25 mouse cellular contexts compared by ENCODE assay signal in the genomic region with DNA sequence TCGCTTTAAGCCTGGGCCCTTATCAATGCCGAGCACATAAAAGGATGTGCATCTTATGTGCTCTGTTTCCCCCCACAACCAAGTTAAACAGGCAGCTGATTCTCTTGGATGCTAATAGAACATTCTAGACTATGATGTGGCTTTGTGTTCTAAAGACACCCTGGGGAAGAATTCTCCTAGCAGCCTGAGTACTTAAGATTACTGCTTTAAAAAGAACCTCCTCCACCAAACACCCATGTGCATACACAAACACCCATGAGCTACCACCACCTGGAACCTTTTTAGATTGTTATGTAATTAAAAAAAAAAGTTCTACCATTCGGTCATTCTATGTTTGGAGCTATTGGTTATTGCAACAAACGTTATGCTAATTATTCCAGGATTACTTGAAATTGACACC. TPM values are rescaled to one million over a fixed set of nuclear protein-coding genes. Genes with fewer than 3 reads are reported as not detected.
DNase-seq lines count a peak whose midpoint lies in the region; ATAC-seq and TF ChIP-seq lines count a peak whose summit lies in the region.
"Had no signal": no experiment of that assay in that cellular context is flagged by ENCODE, and none has a peak within 500 bp of the region (broad histone marks: within the 10 kb centered on the region; RNA-seq: fewer than 3 reads in every experiment).

No protein-coding gene starts in this region.

- H3K36me3 ChIP-seq in intestine, embryonic 15.5 days: peaks cover 10% of the 10 kb centered on the region; the same call in 1 of the 2 replicates

- H3K27ac ChIP-seq in left cerebral cortex, adult 2 months: peak overlapping the region; percentile 72
- no peak overlapping the region for H3K27ac ChIP-seq in intestine, embryonic 15.5 days
- H3K27ac ChIP-seq: embryonic facial prominence, embryonic 12.5 days; embryonic facial prominence, embryonic 15.5 days; heart, adult 2 months; heart, embryonic 10.5 days; heart, embryonic 13.5 days; hindbrain, embryonic 12.5 days; hindbrain, embryonic 15.5 days had no signal

- WGBS in intestine, embryonic 15.5 days: 81% methylated on average over 4 of the region's 4 CpGs

- no peak overlapping the region for H3K4me3 ChIP-seq in left cerebral cortex, adult 2 months
- H3K4me3 ChIP-seq in intestine, embryonic 15.5 days (replicated peaks): no peak overlapping the region
- H3K4me3 ChIP-seq: embryonic facial prominence, embryonic 12.5 days; embryonic facial prominence, embryonic 15.5 days; heart, adult 2 months; heart, embryonic 10.5 days; heart, embryonic 13.5 days; hindbrain, embryonic 12.5 days; hindbrain, embryonic 15.5 days had no signal

- H3K27me3 ChIP-seq in intestine, embryonic 15.5 days (replicated peaks): no peaks in the 10 kb centered on the region
- H3K27me3 ChIP-seq: embryonic facial prominence, embryonic 12.5 days; embryonic facial prominence, embryonic 15.5 days; heart, embryonic 13.5 days; hindbrain, embryonic 12.5 days; hindbrain, embryonic 15.5 days had no signal

- TF ChIP-seq CTCF in left cerebral cortex, adult 2 months (IDR thresholded peaks at IDR 0.05): no peak

- DNase-seq in frontal cortex, postnatal 14 days (ENCODE audit: low spot score in 2 of 2): no peak
- DNase-seq in left cerebral cortex, adult 2 months (ENCODE audit: extremely low spot score in 1 of 2, low spot score in 2 of 2): no peak
- DNase-seq in left cerebral cortex, adult 18-20 months (ENCODE audit: low spot score in 2 of 2): no peak
- DNase-seq in brain, adult 2 months (ENCODE audit: low read depth, low spot score): peak; percentile 68
- no peak for DNase-seq in heart, postnatal 36 days
- DNase-seq: adrenal gland, adult 8-10 months; adrenal gland, postnatal 25 days; cerebellum, adult 18-20 months; cerebellum, adult 9-10 months; cerebellum, postnatal 14 days; forebrain, postnatal 0 days; gastrocnemius, postnatal 25 days; heart, adult 2 months; heart, postnatal 14 days had no signal

- H3K4me2 ChIP-seq in intestine, embryonic 15.5 days (replicated peaks): no peak overlapping the region
- H3K4me2 ChIP-seq: embryonic facial prominence, embryonic 12.5 days; embryonic facial prominence, embryonic 15.5 days; heart, embryonic 13.5 days; hindbrain, embryonic 12.5 days; hindbrain, embryonic 15.5 days had no signal

- H3K9me3 ChIP-seq in intestine, embryonic 15.5 days: no peaks in the 10 kb centered on the region
- H3K9me3 ChIP-seq: embryonic facial prominence, embryonic 12.5 days; embryonic facial prominence, embryonic 15.5 days; heart, embryonic 10.5 days; heart, embryonic 13.5 days; hindbrain, embryonic 12.5 days; hindbrain, embryonic 15.5 days had no signal

- H3K9ac ChIP-seq in intestine, embryonic 15.5 days: no peak overlapping the region
- H3K9ac ChIP-seq: embryonic facial prominence, embryonic 12.5 days; embryonic facial prominence, embryonic 15.5 days; forebrain, postnatal 0 days; heart, embryonic 13.5 days; hindbrain, embryonic 12.5 days; hindbrain, embryonic 15.5 days had no signal

- intact Hi-C loops in left cerebral cortex, adult 2 months (cut with DNase I): loop anchor here (2.0 kb wide), 1 partner anchor 520 kb away; no protein-coding TSS in a partner anchor
- intact Hi-C loops in heart, postnatal 36 days (cut with DNase I): no loop called here

- no peaks in the 10 kb centered on the region for H3K4me1 ChIP-seq in intestine, embryonic 15.5 days (replicated peaks)

- ATAC-seq in frontal cortex, adult (ENCODE audit: low TSS enrichment): peak; percentile 70
- ATAC-seq in megakaryocyte, adult 5-6 weeks (ENCODE audit: poor library complexity, severe bottlenecking): 0 out of 2 replicates have a peak, but pooled peaks have one; percentile 29
- ATAC-seq in intestine, embryonic 15.5 days: no peak
- ATAC-seq: activated CD4-positive, CD25-positive, alpha-beta regulatory T cell, adult 4 months; forebrain, embryonic 14.5 days; forebrain, postnatal 0 days had no signal

RNA-seq across cellular contexts. Expression of a gene that starts 5.0 kb away (rescaled TPM):
- 100 to 1,000 TPM; 114 to 123 TPM for total RNA-seq in left cerebral cortex, adult 2 months (2021)
- total RNA-seq in left cerebral cortex, adult 18-20 months (2021): 100 to 1,000 TPM; 109 to 125 TPM
- 62.1 and 65.4 TPM in 2 replicates for total RNA-seq in megakaryocyte, adult 5-6 weeks (2015)
- 73.0 and 114 TPM in 2 replicates for total RNA-seq in megakaryocyte, adult 5-6 weeks (2017)
- total RNA-seq in heart, postnatal 36 days (2021): 10 to 100 TPM; 72.7 to 76.0 TPM
- polyA plus RNA-seq in intestine, embryonic 15.5 days (2015; fragmentation: Nextera tagmentation; extraction: Ambion mirVana): 108 and 110 TPM in 2 replicates

RNA-seq across cellular contexts. Expression of a gene that starts 5.3 kb away (rescaled TPM):
- 10 to 100 TPM; 60.3 to 69.0 TPM for total RNA-seq in left cerebral cortex, adult 2 months (2021)
- total RNA-seq in left cerebral cortex, adult 18-20 months (2021): 10 to 100 TPM; 53.6 to 58.5 TPM
- 42.3 and 52.2 TPM in 2 replicates for total RNA-seq in megakaryocyte, adult 5-6 weeks (2015)
- total RNA-seq in megakaryocyte, adult 5-6 weeks (2017): 23.3 and 32.1 TPM in 2 replicates
- total RNA-seq in heart, postnatal 36 days (2021): 10 to 100 TPM; 19.5 to 19.7 TPM
- 36.9 and 39.2 TPM in 2 replicates for polyA plus RNA-seq in intestine, embryonic 15.5 days (2015; fragmentation: Nextera tagmentation; extraction: Ambion mirVana)
